Mouse (Mus musculus): ENCODE data around the gene Zbp1. TPM values are rescaled to one million over a fixed set of nuclear protein-coding genes. Genes with fewer than 3 reads are reported as not detected.

The Zbp1 gene
- polyA plus RNA-seq, 1 experiment from 2014 or later = 0.22 TPM

- WGBS = 63% methylated on average over 7 of the region's 7 CpGs
- no peak overlapping the region for H3K4me3 ChIP-seq
- H3K9ac ChIP-seq = no peak overlapping the region
- no peaks in the 10 kb centered on the region for H3K9me3 ChIP-seq
- H3K4me1 ChIP-seq (replicated peaks) = peaks cover 23% of the 10 kb centered on the region; the same call in 1 of the 2 replicates
- no peaks in the 10 kb centered on the region for H3K27me3 ChIP-seq
- no peak for ATAC-seq (ENCODE audit: low read depth)
- peaks cover 38% of the 10 kb centered on the region for H3K36me3 ChIP-seq
- H3K4me2 ChIP-seq = no peak overlapping the region
- H3K27ac ChIP-seq (replicated peaks) = no peak overlapping the region
These were observed 6.1 kb upstream of the Zbp1 start for GRCm38 (mm10) chr2:173224832-173225231.

DNA sequence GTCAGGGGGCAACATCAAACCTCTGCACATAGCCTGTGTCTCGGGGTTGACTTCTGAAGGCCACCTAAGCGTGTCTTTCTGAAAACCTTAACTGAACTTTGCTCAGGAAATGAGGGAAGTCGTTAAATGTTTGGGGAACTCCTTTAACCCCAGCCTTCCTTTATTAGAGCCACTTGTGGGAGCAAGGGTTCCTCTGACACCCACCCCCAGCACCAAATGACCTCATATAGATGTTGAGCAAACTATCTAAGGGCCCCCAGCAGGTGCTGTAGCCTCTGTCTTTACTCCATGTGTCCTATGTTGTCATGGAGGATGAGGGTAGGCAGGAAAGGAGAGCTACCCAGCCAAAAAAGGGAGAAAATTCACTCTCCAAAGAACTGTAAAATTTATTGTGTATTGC, 5.4 kb upstream of the Zbp1 start:
- H3K9ac ChIP-seq = no peak overlapping the region
- H3K9me3 ChIP-seq = no peaks in the 10 kb centered on the region
- no peak overlapping the region for H3K4me2 ChIP-seq
- no peak for ATAC-seq (ENCODE audit: low read depth)
- peaks cover 20% of the 10 kb centered on the region; the same call in 1 of the 2 replicates for H3K4me1 ChIP-seq (replicated peaks)
- no peaks in the 10 kb centered on the region for H3K27me3 ChIP-seq
- no peak overlapping the region for H3K4me3 ChIP-seq
- WGBS = 76% methylated on average over 3 of the region's 3 CpGs
- H3K36me3 ChIP-seq = peaks cover 37% of the 10 kb centered on the region
- H3K27ac ChIP-seq (replicated peaks) = no peak overlapping the region

- H3K4me3 ChIP-seq = no peak overlapping the region
- WGBS = 79% methylated on average over 3 of the region's 3 CpGs
- no peak overlapping the region for H3K4me2 ChIP-seq
- peaks cover 20% of the 10 kb centered on the region; the same call in 1 of the 2 replicates for H3K4me1 ChIP-seq (replicated peaks)
- H3K36me3 ChIP-seq = peaks cover 31% of the 10 kb centered on the region
- H3K9ac ChIP-seq = no peak overlapping the region
- no peak overlapping the region for H3K27ac ChIP-seq (replicated peaks)
- no peaks in the 10 kb centered on the region for H3K27me3 ChIP-seq
- no peak for ATAC-seq (ENCODE audit: low read depth)
- no peaks in the 10 kb centered on the region for H3K9me3 ChIP-seq
These were observed 4.8 kb upstream of the Zbp1 start for GRCm38 (mm10) chr2:173223496-173223895.

DNA sequence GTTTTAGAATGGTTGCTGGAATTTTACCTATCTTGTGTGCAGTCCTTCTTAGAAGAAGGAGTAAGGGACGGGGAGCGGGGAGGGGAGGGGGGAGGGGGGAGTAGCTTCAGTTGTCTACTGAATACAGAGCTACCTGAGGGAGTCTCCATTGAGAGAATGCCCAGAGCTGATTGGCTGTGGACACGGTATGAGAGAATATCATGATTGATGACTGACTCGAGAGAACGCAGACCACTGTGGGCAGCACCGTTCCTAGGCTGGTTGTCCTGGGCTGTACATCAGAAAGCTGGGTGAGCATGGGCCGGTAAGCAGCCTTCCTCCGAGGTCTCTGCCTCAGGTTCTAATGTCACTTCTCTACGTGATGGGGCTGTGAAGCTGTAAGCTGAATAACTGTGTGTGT, 2.0 kb upstream of the Zbp1 start:
- H3K36me3 ChIP-seq = peaks cover 8% of the 10 kb centered on the region; the same call in 1 of the 2 replicates

DNA sequence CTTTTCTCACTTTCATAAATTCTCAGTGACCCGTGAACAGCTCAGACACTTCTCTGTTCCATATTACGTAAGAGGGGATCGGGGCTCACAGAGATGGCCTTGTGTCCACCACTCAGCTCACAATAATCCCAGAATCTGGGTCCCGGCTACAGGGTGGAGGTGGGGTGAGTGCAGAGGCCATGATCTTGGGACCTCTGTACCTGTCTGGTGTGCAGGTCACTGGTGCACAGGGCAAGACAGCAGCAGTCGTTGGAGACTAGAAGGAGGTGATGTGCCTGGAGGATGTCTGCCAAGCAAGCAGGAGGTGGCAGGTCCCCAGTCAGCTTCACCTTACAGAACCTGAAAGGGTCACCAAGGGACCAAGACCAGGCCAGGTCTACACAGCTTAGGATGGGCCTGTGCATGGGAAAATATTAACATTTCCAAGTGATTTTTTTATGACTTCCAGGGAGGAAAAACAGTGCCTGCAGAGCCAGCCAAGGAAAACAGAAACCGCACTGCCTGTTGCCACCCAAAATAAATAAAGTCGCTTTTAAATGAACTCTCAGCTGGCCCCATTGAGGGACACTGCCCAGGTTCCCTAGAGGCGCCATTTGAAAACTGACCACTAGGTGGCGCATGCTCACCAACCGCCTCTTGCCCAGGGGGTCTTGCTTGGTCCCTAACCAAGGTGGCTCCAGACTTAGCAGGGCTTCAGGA, 682 bp upstream of the Zbp1 start:
- H3K4me3 ChIP-seq = no peak overlapping the region
- ATAC-seq (ENCODE audit: low read depth) = no peak
- H3K4me1 ChIP-seq (replicated peaks) = peaks cover 4% of the 10 kb centered on the region; the same call in 1 of the 2 replicates
- 45% methylated on average over 10 of the region's 10 CpGs for WGBS
- H3K9me3 ChIP-seq = no peaks in the 10 kb centered on the region
- H3K27ac ChIP-seq (replicated peaks) = no peak overlapping the region
- H3K27me3 ChIP-seq = peaks cover 5% of the 10 kb centered on the region; the same call in 1 of the 2 replicates
- no peaks in the 10 kb centered on the region for H3K36me3 ChIP-seq
- no peak overlapping the region for H3K4me2 ChIP-seq
- no peak overlapping the region for H3K9ac ChIP-seq

More for the DNA sequence above, 2.0 kb upstream of the Zbp1 start:
- H3K27me3 ChIP-seq = peaks cover 5% of the 10 kb centered on the region; the same call in 1 of the 2 replicates
- peaks cover 14% of the 10 kb centered on the region; the same call in 1 of the 2 replicates for H3K4me1 ChIP-seq (replicated peaks)
- 94% methylated on average over 9 of the region's 9 CpGs for WGBS
- ATAC-seq (ENCODE audit: low read depth) = no peak
- H3K4me2 ChIP-seq = no peak overlapping the region
- H3K4me3 ChIP-seq = no peak overlapping the region
- H3K9ac ChIP-seq = no peak overlapping the region
- H3K9me3 ChIP-seq = no peaks in the 10 kb centered on the region
- H3K27ac ChIP-seq (replicated peaks) = no peak overlapping the region

GRCm38 (mm10) chr2:173217763-173218258, 912 bp downstream of the Zbp1 start:
- Histone ChIP-seq H3K9ac (no peak overlapping the region), H3K4me3 (no peak overlapping the region), H3K9me3 (no peaks in the 10 kb centered on the region), H3K27ac (replicated peaks) (no peak overlapping the region), H3K4me2 (no peak overlapping the region), H3K27me3 (peaks cover 5% of the 10 kb centered on the region; the same call in 1 of the 2 replicates), H3K4me1 (replicated peaks) (no peaks in the 10 kb centered on the region), H3K36me3 (no peaks in the 10 kb centered on the region)
- ATAC-seq (ENCODE audit: low read depth) = no peak
- 96% methylated on average over 5 of the region's 5 CpGs for WGBS

DNA sequence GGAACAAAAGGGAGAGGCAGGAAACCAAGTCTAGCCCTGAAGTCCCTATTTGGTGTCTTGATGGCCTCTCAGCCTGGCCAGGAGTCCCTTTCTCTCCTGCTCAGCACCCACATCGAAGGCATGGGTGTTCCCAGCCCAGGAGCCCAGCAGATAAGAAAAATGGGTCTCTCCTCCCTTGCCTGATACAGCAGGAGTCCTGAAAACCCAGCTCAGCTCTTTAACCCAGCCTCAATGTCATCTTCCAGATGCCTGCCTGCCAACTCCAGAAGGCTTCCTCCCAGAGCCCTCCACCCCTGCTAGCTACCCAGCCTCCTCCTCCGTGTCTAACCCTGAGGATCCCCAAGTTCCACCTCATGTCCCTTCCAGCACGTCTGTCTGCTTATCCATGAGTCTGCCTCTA, 1.5 kb downstream of the Zbp1 start:
- Histone ChIP-seq H3K4me2 (no peak overlapping the region), H3K36me3 (no peaks in the 10 kb centered on the region), H3K9me3 (no peaks in the 10 kb centered on the region), H3K27ac (replicated peaks) (no peak overlapping the region), H3K4me3 (no peak overlapping the region), H3K27me3 (peaks cover 5% of the 10 kb centered on the region; the same call in 1 of the 2 replicates), H3K4me1 (replicated peaks) (no peaks in the 10 kb centered on the region), H3K9ac (no peak overlapping the region)
- ATAC-seq (ENCODE audit: low read depth) = no peak
- WGBS = 80% methylated on average over 3 of the region's 3 CpGs

- Histone ChIP-seq H3K9me3 (no peaks in the 10 kb centered on the region), H3K4me1 (replicated peaks) (no peaks in the 10 kb centered on the region), H3K9ac (no peak overlapping the region), H3K4me2 (no peak overlapping the region), H3K27ac (replicated peaks) (no peak overlapping the region), H3K4me3 (no peak overlapping the region), H3K36me3 (no peaks in the 10 kb centered on the region), H3K27me3 (peaks cover 5% of the 10 kb centered on the region; the same call in 1 of the 2 replicates)
- ATAC-seq (ENCODE audit: low read depth) = no peak
- 89% methylated on average over 7 of the region's 7 CpGs for WGBS
These were observed 1.9 kb downstream of the Zbp1 start for GRCm38 (mm10) chr2:173216840-173217239.

DNA sequence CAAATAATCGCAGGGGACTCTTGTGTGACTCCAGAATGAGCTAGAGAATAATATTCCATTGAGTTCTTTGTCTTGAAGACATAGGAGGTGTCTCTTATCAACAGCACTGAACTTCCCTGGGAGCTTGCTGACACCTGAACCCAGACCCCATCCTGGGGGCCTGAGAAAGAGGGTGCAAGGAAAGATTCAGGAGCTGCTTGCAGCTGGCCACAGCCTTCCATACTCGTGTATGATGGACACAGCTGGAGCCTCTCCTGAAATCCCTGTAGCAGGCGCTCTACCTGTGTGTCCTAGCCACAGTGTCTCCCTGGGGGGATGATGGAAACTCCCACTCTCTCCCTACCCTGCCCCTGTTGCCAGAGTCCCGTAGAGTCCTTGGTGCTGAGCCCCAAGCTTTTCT, 6.5 kb downstream of the Zbp1 start:
- WGBS = 81% methylated on average over 4 of the region's 4 CpGs
- no peak for ATAC-seq (ENCODE audit: low read depth)
- no peaks in the 10 kb centered on the region for H3K36me3 ChIP-seq
- H3K27me3 ChIP-seq = peaks cover 5% of the 10 kb centered on the region; the same call in 1 of the 2 replicates
- no peaks in the 10 kb centered on the region for H3K9me3 ChIP-seq
- H3K4me1 ChIP-seq (replicated peaks) = no peaks in the 10 kb centered on the region
- H3K4me2 ChIP-seq = no peak overlapping the region
- no peak overlapping the region for H3K4me3 ChIP-seq
- H3K9ac ChIP-seq = no peak overlapping the region
- no peak overlapping the region for H3K27ac ChIP-seq (replicated peaks)

- Histone ChIP-seq H3K4me2 (no peak overlapping the region), H3K36me3 (no peaks in the 10 kb centered on the region), H3K9me3 (0 out of 2 replicates have a peak, but pooled peaks cover 5% of the 10 kb centered on the region), H3K27ac (replicated peaks) (no peak overlapping the region), H3K4me3 (no peak overlapping the region), H3K27me3 (no peaks in the 10 kb centered on the region), H3K9ac (no peak overlapping the region), H3K4me1 (replicated peaks) (no peaks in the 10 kb centered on the region)
- ATAC-seq (ENCODE audit: low read depth) = no peak
- WGBS = 90% methylated on average over 7 of the region's 7 CpGs
These were observed 9.5 kb downstream of the Zbp1 start for GRCm38 (mm10) chr2:173209091-173209815.

DNA sequence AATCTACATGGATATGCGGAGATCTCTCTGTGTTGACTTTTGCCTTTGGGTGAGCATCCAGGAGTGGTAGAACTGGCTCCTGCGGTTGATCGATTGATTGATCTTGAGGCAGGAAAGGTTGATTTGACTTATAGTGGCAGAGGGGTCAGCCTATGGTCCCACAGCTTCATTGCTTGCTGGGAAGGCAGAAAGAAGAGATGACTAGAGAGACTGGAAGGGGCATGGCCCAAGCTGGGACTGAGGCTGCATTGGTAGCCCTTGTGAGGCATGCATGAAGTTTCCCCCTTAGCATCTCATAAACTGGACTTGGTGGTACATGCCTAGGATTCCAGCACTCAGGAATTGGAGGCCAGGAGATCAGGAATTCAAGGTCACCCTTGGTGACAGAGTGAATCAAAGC, 11.7 kb downstream of the Zbp1 start:
- Histone ChIP-seq H3K4me2 (no peak overlapping the region), H3K9ac (no peak overlapping the region), H3K4me3 (no peak overlapping the region), H3K27me3 (no peaks in the 10 kb centered on the region), H3K9me3 (0 out of 2 replicates have a peak, but pooled peaks cover 5% of the 10 kb centered on the region), H3K36me3 (no peaks in the 10 kb centered on the region), H3K27ac (replicated peaks) (no peak overlapping the region), H3K4me1 (replicated peaks) (0 out of 2 replicates have a peak, but pooled peaks cover 4% of the 10 kb centered on the region)
- ATAC-seq (ENCODE audit: low read depth) = no peak
- WGBS = 96% methylated on average over 3 of the region's 3 CpGs

- H3K27me3 ChIP-seq = no peaks in the 10 kb centered on the region
- no peak overlapping the region for H3K9ac ChIP-seq
- 92% methylated on average over 14 of the region's 14 CpGs for WGBS
- ATAC-seq (ENCODE audit: low read depth) = no peak
- H3K4me1 ChIP-seq (replicated peaks) = 0 out of 2 replicates have a peak, but pooled peaks cover 4% of the 10 kb centered on the region
- H3K4me3 ChIP-seq = no peak overlapping the region
- H3K27ac ChIP-seq (replicated peaks) = no peak overlapping the region
- H3K36me3 ChIP-seq = no peaks in the 10 kb centered on the region
- 0 out of 2 replicates have a peak, but pooled peaks cover 5% of the 10 kb centered on the region for H3K9me3 ChIP-seq
- no peak overlapping the region for H3K4me2 ChIP-seq
These were observed 13.1 kb downstream of the Zbp1 start for GRCm38 (mm10) chr2:173205563-173206099.
